Mouse (Mus musculus): ENCODE measurements around the gene Sulf2. TPM values are rescaled to one million over a fixed set of nuclear protein-coding genes. Genes with fewer than 3 reads are reported as not detected.

Gene Sulf2
- polyA plus RNA-seq, 2 experiments = 200 to 294 TPM

DNA sequence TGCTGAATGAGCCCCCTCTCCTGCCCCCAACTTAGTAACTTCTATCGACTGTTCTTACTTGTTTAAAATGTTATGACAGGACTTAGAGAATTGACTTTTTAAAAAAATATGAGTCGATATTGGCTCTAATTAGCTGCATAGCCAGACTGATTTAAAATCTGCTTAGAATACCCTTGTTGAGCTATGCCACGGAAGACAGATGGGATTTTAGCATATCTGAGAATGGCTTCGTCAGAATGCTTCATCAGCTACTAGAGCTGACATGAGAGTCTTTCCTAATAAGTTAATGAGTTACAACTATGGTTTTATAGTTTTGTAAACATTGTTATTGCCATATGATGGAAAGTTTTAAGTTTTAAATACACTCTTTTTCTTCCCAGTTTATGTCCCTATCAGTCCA lies 130.8 kb downstream of the Sulf2 start:
- no peaks in the 10 kb centered on the region for H3K9me3 ChIP-seq (ENCODE audit: control insufficient read depth, low read length)
- no peak for ATAC-seq (ENCODE audit: low FRiP score, low read depth)
- no peak overlapping the region for H3K27ac ChIP-seq (replicated peaks; ENCODE audit: low read depth, low read length)
- no peak overlapping the region for H3K4me3 ChIP-seq (replicated peaks; ENCODE audit: low read length)
- no peak for TF ChIP-seq POLR2A (IDR thresholded peaks at IDR 0.05; ENCODE audit: borderline replicate concordance, extremely low read depth, insufficient read depth, insufficient read length)
- H3K27me3 ChIP-seq (ENCODE audit: control insufficient read depth, insufficient read depth, low read length) = no peaks in the 10 kb centered on the region
- H3K9ac ChIP-seq (ENCODE audit: low read depth, low read length, severe bottlenecking) = no peak overlapping the region
- DNase-seq (ENCODE audit: low spot score) = no peak
- no peak overlapping the region for H3K4me2 ChIP-seq (replicated peaks; ENCODE audit: low read depth, low read length, severe bottlenecking)
- 84% methylated on average over 4 of the region's 4 CpGs for WGBS
- H3K36me3 ChIP-seq (ENCODE audit: control insufficient read depth, insufficient read depth, low read length) = no peaks in the 10 kb centered on the region
- H3K4me1 ChIP-seq (ENCODE audit: control insufficient read depth, insufficient read depth, low read length) = peaks cover 12% of the 10 kb centered on the region

DNA sequence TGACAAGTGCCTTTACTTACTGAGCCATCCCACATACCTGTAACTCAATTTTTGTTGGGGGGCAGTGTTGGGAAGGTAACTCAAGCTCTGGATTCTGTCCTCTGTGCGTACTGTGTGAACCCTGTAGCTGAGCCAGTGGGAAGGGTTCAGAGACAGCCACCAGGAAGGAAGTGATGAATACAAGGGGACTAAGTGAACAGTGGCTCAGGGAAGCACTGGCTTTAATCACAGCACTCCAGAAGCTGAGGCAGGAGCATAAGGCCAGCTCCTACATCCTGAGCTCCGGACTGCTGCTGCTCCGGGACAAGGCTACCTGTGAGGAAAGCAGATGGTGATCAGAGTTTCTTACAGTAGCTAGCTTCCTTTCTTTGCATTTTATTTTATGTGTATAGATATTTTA lies 131.4 kb downstream of the Sulf2 start:
- Histone ChIP-seq H3K36me3 (ENCODE audit: control insufficient read depth, insufficient read depth, low read length) (no peaks in the 10 kb centered on the region), H3K4me2 (replicated peaks; ENCODE audit: low read depth, low read length, severe bottlenecking) (no peak overlapping the region), H3K4me3 (replicated peaks; ENCODE audit: low read length) (no peak overlapping the region), H3K9me3 (ENCODE audit: control insufficient read depth, low read length) (no peaks in the 10 kb centered on the region), H3K9ac (ENCODE audit: low read depth, low read length, severe bottlenecking) (no peak overlapping the region), H3K27me3 (ENCODE audit: control insufficient read depth, insufficient read depth, low read length) (no peaks in the 10 kb centered on the region), H3K27ac (replicated peaks; ENCODE audit: low read depth, low read length) (no peak overlapping the region), H3K4me1 (ENCODE audit: control insufficient read depth, insufficient read depth, low read length) (peaks cover 8% of the 10 kb centered on the region)
- DNase-seq (ENCODE audit: low spot score) = no peak
- no peak for ATAC-seq (ENCODE audit: low FRiP score, low read depth)
- 82% methylated on average over 3 of the region's 3 CpGs for WGBS
- no peak for TF ChIP-seq POLR2A (IDR thresholded peaks at IDR 0.05; ENCODE audit: borderline replicate concordance, extremely low read depth, insufficient read depth, insufficient read length)

Other genes starting within 250 kb of the Sulf2 start
- 25.5 and 34.7 TPM in 2 replicates for gene Ncoa3, start 163.0 kb downstream of the Sulf2 start, polyA plus RNA-seq (2012; rRNA removed)
- gene Ncoa3, start 163.0 kb downstream of the Sulf2 start, polyA plus RNA-seq (2014; fragmentation: Nextera tagmentation; extraction: Ambion mirVana) = 17.8 and 20.0 TPM in 2 replicates

Measured in limb, embryonic 14.5 days (tissue).